Mouse (Mus musculus) thymus, postnatal 25 days (tissue): ENCODE measurements around the gene 1700001C02Rik.

Experiments used
- DNase-seq: peaks from one replicate; pipeline ENCODE4 v3.0.0; 2022

Gene 1700001C02Rik

DNA sequence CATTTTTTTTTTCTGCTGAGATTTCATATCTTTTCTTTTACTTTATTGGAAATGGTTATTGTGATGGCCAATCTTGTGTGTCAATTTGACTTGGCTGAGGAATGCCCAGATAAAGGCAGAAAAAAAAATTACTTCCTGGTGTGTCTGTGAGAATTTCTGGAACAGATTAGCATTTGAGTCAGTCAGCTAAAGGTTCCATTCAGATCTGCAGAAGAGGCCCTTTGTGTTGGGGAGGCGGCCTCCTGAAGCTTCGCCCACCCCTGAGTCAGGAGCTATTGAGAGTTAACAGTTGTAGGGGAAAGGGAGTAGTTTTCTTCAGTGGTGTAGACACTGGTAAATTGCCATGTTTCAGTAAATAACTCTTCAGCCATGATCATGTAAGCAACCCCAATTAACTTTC lies 29.4 kb downstream of the 1700001C02Rik start:
- no peak for DNase-seq

DNA sequence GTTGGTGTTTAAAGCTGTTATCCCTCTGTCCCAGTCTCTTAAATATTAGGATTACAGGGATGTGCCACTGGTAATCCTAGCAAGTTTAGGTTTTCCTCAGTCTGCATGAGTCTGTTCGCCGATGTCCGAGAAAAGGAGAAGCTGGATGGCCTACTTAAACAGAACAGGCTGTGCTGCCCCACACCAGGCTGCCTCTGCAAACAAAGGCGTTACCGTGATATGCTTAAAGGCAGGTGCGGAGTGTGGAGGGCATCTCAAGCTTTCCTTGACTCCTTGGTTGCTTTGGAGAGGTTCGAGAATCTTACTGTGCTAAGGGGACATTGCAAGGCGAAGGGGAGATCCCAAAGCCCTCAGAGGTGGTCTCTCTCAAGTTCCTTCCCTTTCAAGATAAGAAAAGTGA lies 31.0 kb downstream of the 1700001C02Rik start:
- no peak for DNase-seq

- no peak for DNase-seq
Measured at GRCm38 (mm10) chr5:30497299-30497698, 31.5 kb downstream of the 1700001C02Rik start.

- DNase-seq, result no peak
Measured at GRCm38 (mm10) chr5:30513111-30513510, 47.3 kb downstream of the 1700001C02Rik start.

GRCm38 (mm10) chr5:30516376-30516775 lies 50.5 kb downstream of the 1700001C02Rik start:
- DNase-seq, result peak; percentile 43

DNA sequence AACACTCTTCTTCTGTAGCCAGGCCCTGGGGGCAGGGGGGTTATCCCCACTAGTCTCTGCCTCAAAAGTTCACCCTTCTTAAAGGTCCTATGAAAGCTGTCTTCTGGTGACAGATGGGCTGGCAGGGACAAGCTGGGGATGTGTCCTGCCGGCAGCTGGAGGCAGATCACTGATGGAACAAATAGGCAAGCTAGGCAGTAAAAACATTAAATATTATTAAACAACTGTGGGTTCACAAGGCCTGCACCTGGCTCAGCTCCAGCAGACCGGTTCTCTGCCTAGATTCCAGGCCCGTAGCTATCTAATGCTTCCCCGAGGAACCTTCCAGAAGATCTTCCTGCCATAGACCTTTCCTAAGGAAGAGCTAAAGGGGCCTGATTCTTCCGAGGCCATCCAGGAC lies 52.3 kb downstream of the 1700001C02Rik start:
- DNase-seq, result no peak

- DNase-seq, result no peak
Measured at GRCm38 (mm10) chr5:30518547-30518946, 52.7 kb downstream of the 1700001C02Rik start.

- no peak for DNase-seq
Measured at GRCm38 (mm10) chr5:30519494-30519893, 53.6 kb downstream of the 1700001C02Rik start.

DNA sequence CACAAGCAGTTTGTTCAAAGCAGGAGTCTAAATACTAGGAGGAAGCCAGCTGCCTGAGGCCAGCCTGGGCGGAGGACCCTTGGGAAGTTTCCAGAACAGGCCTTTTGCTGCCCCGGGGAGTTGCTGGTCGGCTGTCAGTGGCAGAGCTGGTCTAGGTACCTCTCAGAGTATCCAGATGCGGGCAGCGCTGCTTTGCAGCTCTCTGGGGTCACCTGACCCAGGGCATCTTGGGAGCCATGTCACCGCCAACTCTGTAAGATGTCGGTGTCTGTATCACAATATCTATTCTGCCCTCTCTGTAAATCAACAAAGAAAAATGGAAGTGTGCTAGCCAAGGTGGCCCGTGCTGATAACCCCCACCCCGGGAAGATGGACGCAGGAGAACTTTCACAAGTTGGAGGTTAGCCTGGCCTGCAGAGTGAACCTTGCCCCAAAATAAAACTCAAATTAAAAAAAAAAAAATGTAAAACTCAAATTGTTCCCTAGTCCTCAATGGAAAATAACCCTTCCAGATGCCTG lies 54.4 kb downstream of the 1700001C02Rik start:
- no peak for DNase-seq

GRCm38 (mm10) chr5:30522406-30522805 lies 56.6 kb downstream of the 1700001C02Rik start:
- no peak for DNase-seq

DNA sequence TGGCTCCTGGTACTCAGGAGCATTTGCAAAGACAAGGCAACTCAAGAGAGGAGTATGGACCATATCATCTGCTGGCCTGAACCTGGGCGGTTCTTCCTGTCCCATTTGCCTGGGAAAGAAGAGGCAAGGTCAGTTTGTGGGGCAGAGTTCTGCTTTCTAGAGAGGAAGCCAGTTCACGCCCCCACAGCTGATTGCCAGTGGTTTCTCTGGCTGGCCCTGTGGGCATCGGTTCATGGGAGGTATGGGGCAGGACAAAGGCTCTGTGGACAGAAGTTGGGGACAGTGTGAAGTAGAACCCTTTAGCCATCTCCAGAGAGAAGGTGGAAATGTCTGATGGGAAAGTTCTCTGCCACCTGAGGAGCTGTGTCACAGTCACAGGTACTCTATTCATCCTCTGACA lies 57.3 kb downstream of the 1700001C02Rik start:
- no peak for DNase-seq

DNA sequence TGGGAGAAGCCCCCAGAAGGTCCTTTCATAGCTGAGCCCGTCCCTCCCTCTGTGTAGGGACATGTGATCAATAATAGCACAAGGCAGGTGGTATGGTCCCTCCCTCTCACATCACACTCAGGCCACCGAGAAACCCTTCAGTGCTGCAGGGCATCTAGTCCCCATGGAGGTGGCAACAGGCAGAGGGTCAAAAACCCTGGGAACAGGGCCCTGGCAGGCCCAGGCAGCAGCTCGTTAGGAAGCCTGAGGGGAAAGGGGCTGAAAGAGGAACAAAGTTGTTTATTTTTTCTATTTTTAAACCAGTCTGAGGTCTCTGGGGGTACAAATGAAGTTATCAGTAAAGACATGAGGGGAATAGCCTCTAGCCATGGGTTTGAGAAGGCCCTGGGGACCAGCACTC lies 58.4 kb downstream of the 1700001C02Rik start:
- no peak for DNase-seq

DNA sequence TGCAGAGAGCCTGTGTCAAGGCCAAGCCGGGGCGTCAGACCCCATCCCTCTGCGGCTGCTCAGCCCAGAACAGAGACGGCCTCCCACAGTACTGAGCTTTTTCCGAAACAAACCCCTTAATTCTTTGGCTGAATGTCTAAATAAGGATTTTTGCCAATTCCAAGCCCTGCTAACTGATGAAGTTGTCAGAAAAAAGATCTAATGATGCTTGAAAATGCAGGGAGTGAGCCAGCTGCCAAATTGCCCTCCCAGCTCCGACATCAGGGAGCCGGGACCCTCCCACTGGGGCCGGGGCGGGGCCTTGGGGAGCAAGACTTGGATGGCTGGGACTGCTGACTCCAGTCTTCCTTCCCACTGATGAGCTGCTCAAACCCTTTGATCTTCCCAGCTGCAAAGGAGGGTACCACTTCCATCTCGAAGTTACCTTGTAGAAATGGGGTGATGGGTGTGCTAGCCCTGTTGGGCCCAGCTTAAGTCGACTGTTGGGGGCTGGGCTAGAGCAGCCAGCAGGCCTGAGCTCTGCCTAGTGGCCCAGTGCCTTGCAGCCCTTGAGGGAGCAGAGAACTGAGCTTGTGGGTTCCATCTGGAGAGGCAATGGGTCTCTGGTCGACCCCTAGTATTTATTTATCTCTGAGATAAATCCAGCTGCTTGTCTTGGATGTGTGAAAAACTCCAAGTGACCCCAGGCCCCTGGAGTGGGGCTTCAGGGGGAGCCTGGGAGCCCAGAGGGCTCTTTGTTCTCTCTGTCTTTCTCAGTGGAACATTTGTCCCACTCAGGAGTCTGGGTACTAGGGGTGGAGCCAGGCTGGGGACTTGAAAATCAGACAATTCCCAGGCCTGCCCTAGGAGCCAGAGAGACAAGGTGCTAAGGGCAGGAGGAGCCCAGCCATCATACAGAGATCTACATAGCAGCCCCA lies 60.3 kb downstream of the 1700001C02Rik start:
- no peak for DNase-seq

DNA sequence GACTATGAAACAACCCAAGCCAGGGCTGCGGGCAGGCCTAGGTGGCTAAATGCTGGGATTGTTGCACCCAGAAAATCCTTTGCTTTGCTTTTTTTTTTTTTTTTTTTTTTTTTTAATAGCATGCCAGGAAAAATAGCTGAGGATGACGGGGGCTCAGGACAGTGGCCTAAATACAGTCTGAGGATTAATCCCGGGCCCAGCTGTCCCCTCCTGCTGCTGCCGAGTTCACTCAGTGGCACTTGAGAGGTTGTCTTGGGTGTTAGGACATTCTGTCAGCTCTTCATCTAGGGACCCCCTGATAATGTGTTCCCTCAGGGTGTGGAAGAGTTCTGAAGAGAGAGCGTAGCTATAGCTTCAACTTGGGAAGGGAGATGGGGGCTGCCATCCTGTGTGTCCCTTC lies 61.3 kb downstream of the 1700001C02Rik start:
- DNase-seq, result no peak

GRCm38 (mm10) chr5:30528906-30529305 lies 63.1 kb downstream of the 1700001C02Rik start:
- no peak for DNase-seq
